Mouse (Mus musculus) right cerebral cortex, adult 18-20 months (tissue): Measurements from ENCODE around the gene Mafk.

Experiments
- DNase-seq: peaks from one replicate; pipeline ENCODE4 v3.0.0; 2022; ENCODE audit warnings: mixed read lengths

The Mafk gene

GRCm38 (mm10) chr5:139819538-139820181, 28.3 kb downstream of the Mafk start, which contains the start of gene Tmem184a:
Gene Tmem184a, minus strand, starts transcription at chr5:139819917.
- no peak for DNase-seq

GRCm38 (mm10) chr5:139821466-139822459, 30.4 kb downstream of the Mafk start:
- no peak for DNase-seq

GRCm38 (mm10) chr5:139824531-139824930, 33.2 kb downstream of the Mafk start:
- no peak for DNase-seq

GRCm38 (mm10) chr5:139825947-139826346, 34.6 kb downstream of the Mafk start:
- DNase-seq: no peak

- DNase-seq: peak; percentile 85
Measured at GRCm38 (mm10) chr5:139826357-139827055, 35.2 kb downstream of the Mafk start, which contains the start of the genes Gm26938 and Psmg3. Gene Gm26938, minus strand, starts transcription at chr5:139826407. Gene Psmg3, minus strand, starts transcription at chr5:139826885.

- no peak for DNase-seq
Measured at GRCm38 (mm10) chr5:139827593-139827992, 36.3 kb downstream of the Mafk start.

- peak; percentile 57 for DNase-seq
Measured at GRCm38 (mm10) chr5:139829384-139829783, 38.1 kb downstream of the Mafk start.

- no peak for DNase-seq
Measured at GRCm38 (mm10) chr5:139830734-139831133, 39.4 kb downstream of the Mafk start.

- DNase-seq: no peak
Measured at GRCm38 (mm10) chr5:139832125-139832524, 40.8 kb downstream of the Mafk start.

GRCm38 (mm10) chr5:139835706-139836105, 44.4 kb downstream of the Mafk start:
- no peak for DNase-seq

- DNase-seq: no peak
Measured at GRCm38 (mm10) chr5:139838476-139838892, 47.2 kb downstream of the Mafk start.

GRCm38 (mm10) chr5:139839142-139839541, 47.8 kb downstream of the Mafk start:
- DNase-seq: no peak

- no peak for DNase-seq
Measured at GRCm38 (mm10) chr5:139849626-139850320, 58.5 kb downstream of the Mafk start.
